Mouse (Mus musculus) CH12.LX (cell line): Measurements from ENCODE around the gene Cadm1. TPM values are rescaled to one million over a fixed set of nuclear protein-coding genes. Genes with fewer than 3 reads are reported as not detected.

Experiments used
- DNase-seq: peaks from one replicate; pipeline ENCODE4 v3.0.0-alpha.2; 2013; ENCODE audit errors: extremely low read depth
- H3K27ac ChIP-seq: 2 replicates; pipeline ENCODE4 v1.5.1; 2012; ENCODE audit warnings: low read depth, mild to moderate bottlenecking, control low read depth, moderate library complexity; ENCODE audit not compliant: insufficient read depth
- H3K27me3 ChIP-seq: replicated peaks from 2 replicates; pipeline ENCODE3; 2012; ENCODE audit warnings: inconsistent platforms
- H3K36me3 ChIP-seq, 2 experiments: replicated peaks in 1 of 2; 2 replicates each; pipeline versions ENCODE3 to v1.6.1; 2012; ENCODE audit warnings: inconsistent platforms in 1 of 2, low read length in 1 of 2, mild to moderate bottlenecking in 1 of 2, mixed read lengths in 1 of 2, moderate library complexity in 1 of 2; ENCODE audit not compliant: control insufficient read depth in 1 of 2, insufficient read depth in 1 of 2
- H3K4me1 ChIP-seq, 2 experiments: 2 replicates each; pipeline ENCODE4 v1.6.1; 2012; ENCODE audit warnings: inconsistent platforms in 1 of 2, moderate library complexity in 1 of 2; ENCODE audit not compliant: insufficient read depth in 2 of 2, control insufficient read depth in 1 of 2
- H3K4me2 ChIP-seq: 2 replicates; pipeline ENCODE4 v1.6.1; 2012; ENCODE audit warnings: low read depth, mild to moderate bottlenecking, control low read depth; ENCODE audit not compliant: poor library complexity, insufficient read depth, severe bottlenecking
- H3K4me3 ChIP-seq, 3 experiments: fragments of 150-350 bp in 1 of 3; sonication (generic) in 1 of 3; replicated peaks in 1 of 3; 2 replicates each; pipeline versions ENCODE3 to v1.5.1; 2011 to 2012; ENCODE audit warnings: low read depth in 2 of 3, low read length in 2 of 3, mild to moderate bottlenecking in 2 of 3, moderate library complexity in 2 of 3, control low read depth in 1 of 3, improper control_type of control experiment in 1 of 3, inconsistent platforms in 1 of 3, mixed read lengths in 1 of 3; ENCODE audit not compliant: poor library complexity in 1 of 3
- H3K79me2 ChIP-seq: replicated peaks from 2 replicates; pipeline ENCODE4 v1.6.1; 2012; ENCODE audit warnings: mild to moderate bottlenecking, moderate library complexity; ENCODE audit not compliant: control insufficient read depth, poor library complexity, insufficient read depth, severe bottlenecking; ENCODE audit errors: extremely low read depth
- H3K9ac ChIP-seq: 2 replicates; pipeline ENCODE4 v1.6.1; 2012; ENCODE audit warnings: low read depth, mild to moderate bottlenecking, control low read depth, moderate library complexity; ENCODE audit not compliant: insufficient read depth
- H3K9me3 ChIP-seq: replicated peaks from 2 replicates; pipeline ENCODE3; 2012; ENCODE audit warnings: low read length, inconsistent platforms, mixed read lengths
- CHD1 ChIP-seq: IDR thresholded peaks from 2 replicates; pipeline ENCODE4 v1.6.1; 2012; ENCODE audit warnings: low read depth, low read length, improper control_type of control experiment, inconsistent platforms
- CHD2 ChIP-seq: IDR thresholded peaks from 2 replicates; pipeline ENCODE4 v1.6.1; 2011; ENCODE audit warnings: low read length, improper control_type of control experiment
- E2F4 ChIP-seq: IDR thresholded peaks from 2 replicates; pipeline ENCODE4 v1.6.1; 2011; ENCODE audit warnings: low read depth, low read length, improper control_type of control experiment; ENCODE audit not compliant: insufficient replicate concordance
- HCFC1 ChIP-seq: IDR thresholded peaks from 2 replicates; pipeline ENCODE4 v1.6.1; 2012; ENCODE audit warnings: low read depth, mild to moderate bottlenecking, inconsistent platforms, low read length, improper control_type of control experiment
- JUN ChIP-seq: IDR thresholded peaks from 2 replicates; pipeline ENCODE4 v1.6.1; 2011; ENCODE audit warnings: low read depth, mild to moderate bottlenecking, low read length, improper control_type of control experiment, moderate library complexity; ENCODE audit not compliant: insufficient read depth
- MEF2A ChIP-seq: IDR thresholded peaks from 2 replicates; pipeline ENCODE4 v1.6.1; 2014; ENCODE audit warnings: low read depth, mild to moderate bottlenecking, inconsistent platforms, low read length, improper control_type of control experiment, borderline replicate concordance
- MXI1 ChIP-seq: IDR thresholded peaks from 2 replicates; pipeline ENCODE4 v1.6.1; 2011; ENCODE audit warnings: mild to moderate bottlenecking, low read depth, low read length, improper control_type of control experiment
- MYC ChIP-seq: IDR thresholded peaks from 2 replicates; pipeline ENCODE4 v1.6.1; 2011; ENCODE audit warnings: low read depth, mild to moderate bottlenecking, improper control_type of control experiment, low read length
- NRF1 ChIP-seq: IDR thresholded peaks from 2 replicates; pipeline ENCODE4 v1.6.1; 2014; ENCODE audit warnings: low read depth, mild to moderate bottlenecking, inconsistent platforms, low read length, improper control_type of control experiment, moderate library complexity
- RAD21 ChIP-seq: IDR thresholded peaks from 2 replicates; pipeline ENCODE4 v1.6.1; 2011; ENCODE audit warnings: low read depth, mild to moderate bottlenecking, low read length, improper control_type of control experiment, moderate library complexity
- RCOR1 ChIP-seq: conservative IDR thresholded peaks from 2 replicates; pipeline ENCODE4 v1.6.1; 2012; ENCODE audit warnings: low read depth, mild to moderate bottlenecking, inconsistent platforms, low read length, improper control_type of control experiment
- SIN3A ChIP-seq: IDR thresholded peaks from 2 replicates; pipeline ENCODE4 v1.6.1; 2012; ENCODE audit warnings: low read length, improper control_type of control experiment, inconsistent platforms
- SMC3 ChIP-seq: IDR thresholded peaks from 2 replicates; pipeline ENCODE4 v1.6.1; 2011; ENCODE audit warnings: low read depth, low read length, improper control_type of control experiment
- TBP ChIP-seq: conservative IDR thresholded peaks from 2 replicates; pipeline ENCODE4 v1.6.1; 2011; ENCODE audit warnings: low read depth, low read length, improper control_type of control experiment
- UBTF ChIP-seq: IDR thresholded peaks from 2 replicates; pipeline ENCODE4 v1.6.1; 2012; ENCODE audit warnings: low read depth, mild to moderate bottlenecking, inconsistent platforms, low read length, improper control_type of control experiment, moderate library complexity
- ZKSCAN1 ChIP-seq: IDR thresholded peaks from 2 replicates; pipeline ENCODE4 v1.6.1; 2012; ENCODE audit warnings: low read depth, inconsistent platforms, low read length, improper control_type of control experiment, borderline replicate concordance
- dilution Hi-C: fragments of 300-500 bp; cut with MboI; formaldehyde crosslinking; loops from 2 replicates; pipeline ENCODE4 v1.14.3; 2020; ENCODE audit warnings: low sequenced_read_pairs; ENCODE audit not compliant: extremely low pct_unique_long_range_greater_than_20kb, extremely low pct_ligation_motif_present
- in situ Hi-C: fragments of 300-500 bp; cut with MboI; formaldehyde crosslinking; loops from 3 replicates; pipeline ENCODE4 v1.14.3; 2019; ENCODE audit warnings: low sequenced_read_pairs, low pct_ligation_motif_present, low pct_unique_long_range_greater_than_20kb, mixed read lengths
- polyA plus RNA-seq: library from polyadenylated mRNA; unstranded; fragments of >175 nt; gene quantifications from 2 replicates; pipeline ENCODE4 v1.2.1, GENCODE M21; 2012; ENCODE audit warnings: low read depth; ENCODE audit not compliant: insufficient read length
- total RNA-seq, 2 experiments: library from RNA; depleted of rRNA; stranded (reverse); fragments of 300-350 nt in 1 of 2; fragments of >200 nt in 1 of 2; gene quantifications; 2 replicates each; pipeline ENCODE4 v1.2.3; 2012 to 2014

Gene Cadm1
- total RNA-seq (2012; rRNA removed) = not detected in 2 replicates
- total RNA-seq (2014; rRNA removed) = not detected in 2 replicates
- polyA plus RNA-seq = not detected in 2 replicates

DNA sequence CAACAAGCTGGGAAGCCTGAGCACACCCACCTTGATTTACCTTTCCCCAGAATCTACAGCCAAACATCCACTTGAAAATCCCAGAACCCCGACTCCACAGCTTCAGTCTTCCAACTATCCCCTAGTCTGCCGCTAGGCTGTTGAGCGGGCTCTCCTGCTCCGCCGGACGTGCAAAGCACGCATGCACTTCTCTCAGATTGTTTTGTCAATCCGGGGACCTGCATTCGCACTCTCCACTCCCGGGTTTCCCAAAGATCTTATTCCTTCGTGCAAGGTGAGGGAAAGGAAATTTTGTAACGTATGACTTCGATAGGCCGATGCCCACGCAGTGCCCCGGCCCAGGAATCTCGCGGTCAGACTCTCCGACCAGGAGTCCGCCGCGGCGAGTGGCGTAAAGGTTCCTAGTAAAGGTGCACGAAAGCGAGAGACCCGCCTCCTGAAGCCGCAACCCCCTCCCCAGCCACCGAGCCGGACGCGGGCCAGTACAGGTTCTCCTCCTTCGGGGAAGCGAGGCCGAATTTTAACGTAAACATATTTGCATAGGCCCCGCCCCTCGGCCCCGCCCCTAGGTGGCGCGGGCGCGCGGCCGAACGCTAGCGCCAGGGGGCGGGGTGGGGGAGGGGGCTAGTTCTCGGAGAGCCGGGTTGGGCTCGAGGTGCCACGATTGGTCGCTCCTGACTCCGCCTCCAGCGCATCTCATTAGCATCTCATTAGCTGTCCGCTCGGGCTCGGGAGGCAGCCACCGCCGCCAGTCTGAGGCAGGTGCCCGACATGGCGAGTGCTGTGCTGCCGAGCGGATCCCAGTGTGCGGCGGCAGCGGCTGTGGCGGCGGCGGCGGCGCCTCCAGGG, at the start of gene Cadm1:
Gene Cadm1, plus strand, starts transcription at position 572 of the 849 bp plus-strand sequence.
- Histone ChIP-seq H3K9ac (no peak within 1 kb of the TSS), H3K4me1 (no peaks in the 10 kb centered on the region), H3K27me3 (no peaks in the 10 kb centered on the region), H3K4me2 (no peak within 1 kb of the TSS), H3K79me2 (no peaks in the 10 kb centered on the region), H3K4me3 (no peak within 1 kb of the TSS), H3K27ac (no peak within 1 kb of the TSS), H3K36me3 (no peaks in the 10 kb centered on the region), H3K9me3 (peaks cover 68% of the 10 kb centered on the region)
- in situ Hi-C loops (no loop called here), dilution Hi-C loops (no loop called here)
- no peak for DNase-seq
- TF ChIP-seq RAD21 (no peak), SIN3A (no peak), ZKSCAN1 (no peak), MYC (no peak), MEF2A (no peak), RCOR1 (no peak), HCFC1 (no peak), E2F4 (no peak), CHD2 (no peak)

DNA sequence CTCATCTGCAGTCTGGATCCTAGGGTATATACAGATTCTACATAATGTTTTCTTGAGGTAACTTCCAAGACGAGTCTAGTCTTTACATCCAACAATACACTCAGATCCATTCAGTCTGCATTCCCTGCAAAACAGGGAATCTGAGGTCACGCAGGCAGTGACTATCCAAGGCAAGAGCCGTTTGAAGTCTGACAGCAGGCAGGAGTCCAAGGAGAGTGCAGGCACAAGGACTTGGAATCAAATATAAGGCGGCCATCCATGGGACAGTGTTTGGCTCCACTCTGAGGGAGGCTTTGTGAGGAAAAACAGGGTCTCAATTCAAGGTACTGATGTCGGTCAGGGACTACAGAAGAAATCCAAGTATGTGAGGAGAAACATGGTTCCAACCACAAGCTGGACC, 45.5 kb upstream of the Cadm1 start:
- no peaks in the 10 kb centered on the region for H3K27me3 ChIP-seq
- H3K27ac ChIP-seq = no peak overlapping the region
- H3K79me2 ChIP-seq = no peaks in the 10 kb centered on the region
- in situ Hi-C loops = no loop called here
- no peak overlapping the region for H3K9ac ChIP-seq
- dilution Hi-C loops = no loop called here
- H3K4me3 ChIP-seq = no peak overlapping the region
- no peak overlapping the region for H3K4me2 ChIP-seq
- H3K36me3 ChIP-seq = no peaks in the 10 kb centered on the region
- H3K9me3 ChIP-seq = peaks cover 84% of the 10 kb centered on the region
- DNase-seq = no peak
- TF ChIP-seq MXI1 (no peak), CHD2 (no peak), UBTF (no peak), NRF1 (no peak), JUN (no peak), ZKSCAN1 (no peak), CHD1 (no peak), TBP (no peak), HCFC1 (no peak), SMC3 (no peak)
- H3K4me1 ChIP-seq = no peaks in the 10 kb centered on the region
